Mouse (Mus musculus) neural tube, embryonic 13.5 days (tissue): ENCODE data around the gene Hmgb2. TPM values are rescaled to one million over a fixed set of nuclear protein-coding genes. Genes with fewer than 3 reads are reported as not detected.

ENCODE experiments used
- ATAC-seq: fragments of 200-750 bp; cut with Nextera tagmentation; 2 replicates; pipeline ENCODE4 v1.8.0; 2017; ENCODE audit warnings: low read depth, mild to moderate bottlenecking, moderate TSS enrichment, moderate library complexity
- H3K27ac ChIP-seq: fragments of 300-500 bp; sonication (generic); replicated peaks from 2 replicates; pipeline ENCODE4 v1.5.1; 2015; ENCODE audit warnings: moderate library complexity, mild to moderate bottlenecking, inconsistent platforms
- H3K27me3 ChIP-seq: fragments of 300-500 bp; sonication (generic); 2 replicates; pipeline ENCODE4 v1.6.1; 2015; ENCODE audit warnings: mild to moderate bottlenecking, inconsistent platforms
- H3K36me3 ChIP-seq: fragments of 300-500 bp; sonication (generic); 2 replicates; pipeline ENCODE4 v1.6.1; 2015; ENCODE audit warnings: mild to moderate bottlenecking, inconsistent platforms
- H3K4me1 ChIP-seq: fragments of 300-500 bp; sonication (generic); replicated peaks from 2 replicates; pipeline ENCODE4 v1.6.1; 2015; ENCODE audit warnings: inconsistent platforms
- H3K4me2 ChIP-seq: fragments of 300-500 bp; sonication (generic); 2 replicates; pipeline ENCODE4 v1.6.1; 2015; ENCODE audit warnings: inconsistent platforms, mild to moderate bottlenecking, moderate library complexity
- H3K4me3 ChIP-seq: fragments of 300-500 bp; sonication (generic); 2 replicates; pipeline ENCODE4 v1.5.1; 2015; ENCODE audit warnings: mild to moderate bottlenecking, inconsistent platforms
- H3K9ac ChIP-seq: fragments of 300-500 bp; sonication (generic); 2 replicates; pipeline ENCODE4 v1.6.1; 2015; ENCODE audit warnings: moderate library complexity, mild to moderate bottlenecking, inconsistent platforms
- H3K9me3 ChIP-seq: fragments of 300-500 bp; sonication (generic); 2 replicates; pipeline ENCODE4 v1.6.1; 2016; ENCODE audit warnings: inconsistent platforms
- WGBS: fragments of 180-500 bp; shearing (Covaris S2); methylation state at CpG from one replicate; pipeline ENCODE4 v1.1.7; 2015; 5-methylcytosine and 5-hydroxymethylcytosine counted together
- polyA plus RNA-seq: library from polyadenylated mRNA; unstranded; fragments of >200 nt; fragmentation: Nextera tagmentation; extraction: Ambion mirVana; gene quantifications from 2 replicates; pipeline ENCODE4 v1.2.1, GENCODE M21; 2015

Hmgb2 gene
- 85.6 and 87.2 TPM in 2 replicates for polyA plus RNA-seq

DNA sequence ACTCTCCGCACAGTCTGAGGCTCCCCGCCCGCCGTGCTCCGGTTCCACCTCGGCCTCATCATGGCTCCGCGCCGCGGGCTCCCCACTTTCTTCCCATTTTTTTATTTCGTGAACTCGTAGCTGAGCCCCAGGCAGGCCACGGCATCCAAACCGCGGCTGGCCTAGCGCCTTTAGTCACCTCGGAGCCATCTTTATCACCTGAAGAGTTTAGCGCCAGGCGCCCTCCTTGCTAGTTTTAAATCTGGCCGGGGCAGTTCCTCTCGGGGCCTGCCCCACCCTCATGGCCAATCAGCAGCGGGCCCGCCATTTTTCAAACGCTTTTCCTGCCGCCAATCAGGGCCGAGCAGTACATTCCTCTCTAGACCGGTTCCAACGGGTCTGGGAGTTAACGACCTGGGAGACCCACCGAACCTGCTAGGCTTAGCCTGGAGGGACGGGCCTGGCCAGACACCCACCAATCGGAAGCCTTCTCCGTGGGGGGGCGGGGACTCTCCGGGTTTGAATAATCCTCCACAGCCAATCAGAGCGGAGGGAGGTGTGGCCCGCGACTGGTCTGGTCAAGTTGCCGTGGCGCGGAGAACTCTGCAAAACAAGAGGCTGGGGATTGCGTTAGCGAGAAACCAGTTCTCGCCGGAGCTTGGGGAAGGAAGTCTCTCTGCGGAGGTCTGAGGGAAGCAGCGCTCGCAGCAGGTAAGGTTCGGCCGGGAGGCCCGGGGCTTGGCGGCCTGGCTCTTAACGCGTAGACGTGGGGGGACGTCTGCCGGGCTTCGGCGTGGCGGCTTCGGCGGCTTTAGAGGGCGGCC, at the start of gene Hmgb2:
TSS of gene Hmgb2 (plus strand) at position 592 of the 803 bp plus-strand sequence.
- H3K4me3 ChIP-seq, result peak within 1 kb of the TSS; percentile 82
- no peaks in the 10 kb centered on the region for H3K27me3 ChIP-seq
- peaks cover 10% of the 10 kb centered on the region for H3K4me1 ChIP-seq
- H3K36me3 ChIP-seq, result 0 out of 2 replicates have a peak, but pooled peaks cover 5% of the 10 kb centered on the region
- under 1% methylated on average over 63 of the region's 63 CpGs for WGBS
- H3K4me2 ChIP-seq, result peak within 1 kb of the TSS; percentile 95
- peak within 1 kb of the TSS; percentile 95 for H3K9ac ChIP-seq
- peak; percentile 100 for ATAC-seq
- no peaks in the 10 kb centered on the region for H3K9me3 ChIP-seq
- peak within 1 kb of the TSS; percentile 99 for H3K27ac ChIP-seq

DNA sequence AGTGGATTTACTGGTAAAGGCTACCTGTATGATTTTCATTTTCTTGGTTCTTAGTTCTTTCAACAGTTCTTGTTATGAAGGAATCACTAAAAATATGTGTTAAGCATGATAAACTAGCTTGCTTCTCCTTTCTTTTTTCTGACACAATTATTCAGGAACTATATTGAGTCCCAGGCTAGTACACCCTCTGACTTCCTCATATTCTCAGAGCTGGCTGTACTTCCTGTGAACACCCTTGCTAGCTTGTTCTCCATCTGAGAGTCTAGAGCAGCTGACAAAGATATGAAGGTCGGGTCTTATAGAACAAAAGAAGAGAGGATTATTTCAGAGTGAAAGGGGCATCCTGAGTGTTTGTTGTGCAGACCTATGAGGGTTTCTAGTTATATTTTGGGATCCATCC, 48.9 kb upstream of the Hmgb2 start:
- WGBS, result 54% methylated on average over 1 of the region's 1 CpGs

DNA sequence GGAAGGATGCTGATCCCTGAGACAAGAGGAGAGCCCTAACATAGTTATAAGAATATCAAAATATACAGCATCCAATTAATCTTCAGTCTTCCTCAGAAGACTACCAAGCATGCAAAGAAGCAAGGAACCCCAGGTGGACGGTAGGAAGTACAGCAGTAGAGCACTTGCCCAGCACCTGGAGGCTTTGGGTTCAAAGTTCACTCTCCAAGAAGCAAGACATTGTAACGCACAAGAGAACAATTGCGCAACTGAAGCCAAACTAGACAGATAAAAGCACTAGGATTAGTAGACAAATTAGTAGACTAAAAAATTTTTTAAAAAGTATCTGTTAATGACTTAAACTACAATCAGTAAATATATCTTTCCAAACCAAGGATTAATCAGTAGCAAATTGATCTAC, 48.0 kb upstream of the Hmgb2 start:
- Histone ChIP-seq H3K4me2 (no peak overlapping the region), H3K4me3 (no peak overlapping the region), H3K4me1 (no peaks in the 10 kb centered on the region), H3K9me3 (no peaks in the 10 kb centered on the region), H3K27me3 (no peaks in the 10 kb centered on the region), H3K27ac (no peak overlapping the region), H3K36me3 (no peaks in the 10 kb centered on the region), H3K9ac (no peak overlapping the region)
- no peak for ATAC-seq
- 94% methylated on average over 3 of the region's 3 CpGs for WGBS

More for the DNA sequence above, 48.9 kb upstream of the Hmgb2 start:
- ATAC-seq, result no peak
- no peak overlapping the region for H3K4me3 ChIP-seq
- H3K27ac ChIP-seq, result no peak overlapping the region
- no peak overlapping the region for H3K4me2 ChIP-seq
- H3K9ac ChIP-seq, result no peak overlapping the region
- no peaks in the 10 kb centered on the region for H3K27me3 ChIP-seq
- H3K9me3 ChIP-seq, result no peaks in the 10 kb centered on the region
- H3K4me1 ChIP-seq, result no peaks in the 10 kb centered on the region
- H3K36me3 ChIP-seq, result no peaks in the 10 kb centered on the region

DNA sequence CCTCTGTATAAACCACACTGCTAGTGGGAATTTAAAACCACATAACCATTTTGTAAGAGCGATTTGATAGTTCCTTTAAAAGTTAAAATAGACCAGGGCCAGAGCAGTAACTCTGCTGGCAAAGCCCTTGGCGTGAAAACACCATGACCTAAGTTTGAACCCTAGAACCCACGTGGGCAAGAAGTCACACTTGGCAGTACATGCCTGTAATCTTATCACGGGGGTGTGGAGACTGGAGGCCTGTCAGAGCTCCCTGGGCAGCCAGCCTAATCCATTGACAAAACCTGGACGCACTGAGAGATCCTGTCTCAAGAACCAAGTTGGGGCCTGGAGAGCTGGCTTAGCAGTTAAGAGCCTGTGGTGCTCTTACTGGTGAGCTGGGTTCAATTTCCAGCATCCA, 43.1 kb upstream of the Hmgb2 start:
- no peak overlapping the region for H3K4me2 ChIP-seq
- H3K36me3 ChIP-seq, result no peaks in the 10 kb centered on the region
- no peaks in the 10 kb centered on the region for H3K27me3 ChIP-seq
- H3K9ac ChIP-seq, result no peak overlapping the region
- H3K9me3 ChIP-seq, result no peaks in the 10 kb centered on the region
- WGBS, result 70% methylated on average over 5 of the region's 5 CpGs
- H3K27ac ChIP-seq, result no peak overlapping the region
- no peak for ATAC-seq
- no peak overlapping the region for H3K4me3 ChIP-seq
- H3K4me1 ChIP-seq, result no peaks in the 10 kb centered on the region

DNA sequence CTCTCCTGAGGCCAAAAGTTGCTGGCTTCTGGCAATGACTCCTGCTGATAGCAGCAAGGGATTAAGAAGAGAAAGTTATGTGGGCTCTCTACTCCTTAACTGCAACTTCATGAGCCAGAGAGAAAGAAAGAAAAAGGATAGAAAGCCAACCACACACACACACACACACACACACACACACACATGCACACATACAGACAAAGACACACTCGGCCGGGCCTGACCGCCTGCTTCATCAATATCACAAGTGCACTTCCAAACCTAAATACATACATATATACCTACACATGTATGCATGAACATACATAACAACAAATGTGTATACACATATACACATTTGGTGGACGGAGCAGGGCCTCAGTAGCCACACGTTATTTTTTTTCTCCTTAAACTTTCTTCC, 40.8 kb upstream of the Hmgb2 start:
- no peaks in the 10 kb centered on the region for H3K4me1 ChIP-seq
- H3K27me3 ChIP-seq, result no peaks in the 10 kb centered on the region
- H3K36me3 ChIP-seq, result no peaks in the 10 kb centered on the region
- 93% methylated on average over 5 of the region's 5 CpGs for WGBS
- no peak for ATAC-seq
- H3K27ac ChIP-seq, result no peak overlapping the region
- H3K4me3 ChIP-seq, result no peak overlapping the region
- no peak overlapping the region for H3K4me2 ChIP-seq
- no peak overlapping the region for H3K9ac ChIP-seq
- H3K9me3 ChIP-seq, result no peaks in the 10 kb centered on the region

DNA sequence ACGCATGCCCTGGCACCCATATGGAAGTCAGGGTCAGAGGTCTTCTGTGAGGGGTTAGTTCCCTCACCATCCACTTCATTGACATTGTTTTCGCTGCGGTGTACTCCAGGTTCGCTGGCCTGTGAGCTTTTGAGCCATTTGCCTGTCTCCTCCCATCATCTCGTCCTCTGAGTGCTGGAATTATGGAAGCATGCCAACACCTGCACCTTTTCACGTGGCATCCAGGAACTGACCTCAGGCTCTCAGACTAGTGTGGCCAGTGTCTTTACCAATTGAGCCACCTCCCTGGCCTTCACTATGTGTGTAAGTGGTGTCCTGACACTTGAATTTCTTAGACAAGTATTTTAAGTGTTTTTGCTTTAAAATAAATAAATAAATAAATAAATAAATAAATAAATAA, 38.0 kb upstream of the Hmgb2 start:
- no peaks in the 10 kb centered on the region for H3K9me3 ChIP-seq
- no peak for ATAC-seq
- no peaks in the 10 kb centered on the region for H3K27me3 ChIP-seq
- no peaks in the 10 kb centered on the region for H3K36me3 ChIP-seq
- no peak overlapping the region for H3K27ac ChIP-seq
- H3K9ac ChIP-seq, result no peak overlapping the region
- no peak overlapping the region for H3K4me3 ChIP-seq
- no peaks in the 10 kb centered on the region for H3K4me1 ChIP-seq
- 87% methylated on average over 6 of the region's 6 CpGs for WGBS
- H3K4me2 ChIP-seq, result no peak overlapping the region

DNA sequence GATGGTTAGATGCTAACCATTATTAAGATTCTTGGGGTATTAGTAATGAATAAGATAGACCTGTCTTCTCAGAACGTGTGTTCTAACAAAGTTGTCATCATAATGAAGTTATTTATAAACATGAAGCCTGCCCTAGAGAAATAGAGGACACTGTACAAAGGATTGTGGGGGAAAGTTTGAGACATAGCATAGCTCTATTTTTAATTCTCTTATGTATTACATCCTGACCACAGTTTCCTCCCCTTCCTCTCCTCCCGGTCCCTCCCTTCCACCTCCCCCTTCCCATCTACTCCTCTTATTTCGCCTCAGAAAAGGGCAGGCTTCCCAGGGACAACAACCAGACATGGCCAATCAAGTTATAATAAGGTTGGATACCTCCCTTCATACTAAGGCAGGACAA, 33.3 kb upstream of the Hmgb2 start:
- Histone ChIP-seq H3K36me3 (peaks cover 33% of the 10 kb centered on the region), H3K4me3 (no peak overlapping the region), H3K4me2 (no peak overlapping the region), H3K9me3 (no peaks in the 10 kb centered on the region), H3K9ac (no peak overlapping the region), H3K27me3 (no peaks in the 10 kb centered on the region), H3K4me1 (no peaks in the 10 kb centered on the region), H3K27ac (no peak overlapping the region)
- 81% methylated on average over 3 of the region's 3 CpGs for WGBS
- no peak for ATAC-seq

DNA sequence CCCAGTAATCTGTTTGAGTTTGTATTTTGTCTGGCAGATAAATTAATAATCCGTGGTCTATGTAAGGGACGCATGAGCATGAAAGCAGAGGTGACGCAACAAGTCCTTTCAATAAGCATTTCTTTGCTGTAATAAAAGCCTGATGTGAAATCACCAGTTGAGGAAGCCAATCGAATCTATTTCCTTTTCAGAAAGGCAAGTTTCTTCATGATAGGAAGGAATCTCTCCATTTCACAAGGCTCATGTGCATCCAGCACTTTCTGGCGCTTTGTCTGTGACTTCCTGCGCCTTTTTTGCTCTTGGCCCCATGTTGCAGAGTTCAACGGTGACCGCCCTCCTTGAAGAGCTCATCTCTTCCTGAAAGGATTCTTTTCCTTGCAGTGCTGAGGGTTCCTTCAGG, 32.0 kb upstream of the Hmgb2 start:
- WGBS, result 95% methylated on average over 8 of the region's 8 CpGs
- H3K9ac ChIP-seq, result no peak overlapping the region

DNA sequence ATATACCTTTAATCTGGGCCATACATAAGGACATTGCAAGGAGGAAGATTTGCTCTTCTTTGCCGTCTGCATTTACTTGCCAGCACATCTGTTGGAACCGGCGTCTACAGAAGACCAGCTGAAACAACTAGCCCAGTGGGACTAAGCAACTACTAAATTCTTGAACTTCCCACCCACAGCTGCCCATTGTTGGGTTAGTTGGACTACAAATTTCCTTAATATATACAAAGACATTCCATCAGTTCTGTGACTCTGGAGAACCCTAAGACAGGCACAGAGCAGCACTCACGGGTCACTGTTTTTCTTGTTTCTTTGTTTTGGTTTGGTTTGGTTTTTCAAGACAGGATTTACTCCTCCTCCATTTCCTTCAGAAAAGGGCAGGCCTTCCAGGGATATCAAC, 31.1 kb upstream of the Hmgb2 start:
- Histone ChIP-seq H3K27ac (no peak overlapping the region), H3K9me3 (no peaks in the 10 kb centered on the region), H3K4me1 (peaks cover 7% of the 10 kb centered on the region), H3K9ac (no peak overlapping the region), H3K36me3 (peaks cover 36% of the 10 kb centered on the region), H3K4me3 (no peak overlapping the region), H3K27me3 (no peaks in the 10 kb centered on the region), H3K4me2 (no peak overlapping the region)
- no peak for ATAC-seq
- WGBS, result 77% methylated on average over 4 of the region's 4 CpGs

More for the DNA sequence above, 32.0 kb upstream of the Hmgb2 start:
- Histone ChIP-seq H3K36me3 (peaks cover 36% of the 10 kb centered on the region), H3K4me3 (no peak overlapping the region), H3K9me3 (no peaks in the 10 kb centered on the region), H3K27ac (no peak overlapping the region), H3K4me1 (no peaks in the 10 kb centered on the region), H3K4me2 (no peak overlapping the region), H3K27me3 (no peaks in the 10 kb centered on the region)
- no peak for ATAC-seq

DNA sequence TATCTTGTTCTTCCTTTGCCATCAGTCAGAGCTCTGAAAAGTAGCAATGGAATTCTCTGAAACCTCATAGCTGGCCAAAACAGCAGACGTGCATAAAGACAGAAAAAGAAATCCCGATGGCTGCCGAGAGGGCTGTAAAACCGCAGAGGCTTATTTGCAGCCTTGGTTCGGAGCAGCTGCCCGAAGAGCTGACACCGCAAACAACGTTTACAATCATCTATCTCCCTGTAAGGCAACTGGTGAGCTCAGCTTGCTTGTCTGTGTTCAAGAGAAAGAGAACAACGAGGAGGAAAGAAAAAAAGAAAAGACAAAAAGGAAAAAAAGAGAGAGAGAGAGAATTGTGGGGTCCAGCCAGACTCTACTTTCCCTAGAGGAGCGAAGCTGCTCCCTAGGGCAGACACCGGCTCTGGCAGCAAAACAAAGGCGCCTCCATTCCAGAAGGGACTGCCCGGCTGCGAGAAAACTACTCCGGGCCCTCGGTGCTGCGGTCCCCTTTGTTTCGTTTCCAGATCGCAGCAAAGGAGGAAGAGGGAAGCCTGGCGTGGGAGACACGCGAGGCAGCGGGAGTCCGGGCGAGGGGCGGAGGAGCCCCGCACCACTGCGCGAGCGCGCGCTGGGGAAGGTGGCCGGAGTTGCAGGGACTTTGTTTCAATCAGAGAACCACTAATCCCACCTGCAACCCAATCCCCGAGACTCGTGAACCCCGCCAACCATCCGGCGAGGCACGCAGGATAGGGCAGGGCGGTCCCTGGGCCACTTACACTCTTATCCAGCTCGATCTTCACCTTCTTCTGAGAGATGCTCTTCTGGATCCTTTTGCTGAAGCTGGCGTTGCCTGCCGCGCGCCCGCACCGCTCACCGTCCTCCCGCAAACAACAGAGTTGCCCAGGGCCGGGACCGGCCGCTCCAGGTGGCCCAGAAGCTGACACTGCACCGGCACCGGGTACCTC, 24.9 kb upstream of the Hmgb2 start:
- H3K4me1 ChIP-seq, result peaks cover 17% of the 10 kb centered on the region
- H3K36me3 ChIP-seq, result peaks cover 14% of the 10 kb centered on the region
- H3K9me3 ChIP-seq, result no peaks in the 10 kb centered on the region
- peak overlapping the region; percentile 94 for H3K9ac ChIP-seq
- WGBS, result under 1% methylated on average over 54 of the region's 54 CpGs
- peak overlapping the region; percentile 74 for H3K4me2 ChIP-seq
- H3K27ac ChIP-seq, result peak overlapping the region; percentile 99
- H3K4me3 ChIP-seq, result peak overlapping the region; percentile 82
- peak; percentile 77 for ATAC-seq
- no peaks in the 10 kb centered on the region for H3K27me3 ChIP-seq

DNA sequence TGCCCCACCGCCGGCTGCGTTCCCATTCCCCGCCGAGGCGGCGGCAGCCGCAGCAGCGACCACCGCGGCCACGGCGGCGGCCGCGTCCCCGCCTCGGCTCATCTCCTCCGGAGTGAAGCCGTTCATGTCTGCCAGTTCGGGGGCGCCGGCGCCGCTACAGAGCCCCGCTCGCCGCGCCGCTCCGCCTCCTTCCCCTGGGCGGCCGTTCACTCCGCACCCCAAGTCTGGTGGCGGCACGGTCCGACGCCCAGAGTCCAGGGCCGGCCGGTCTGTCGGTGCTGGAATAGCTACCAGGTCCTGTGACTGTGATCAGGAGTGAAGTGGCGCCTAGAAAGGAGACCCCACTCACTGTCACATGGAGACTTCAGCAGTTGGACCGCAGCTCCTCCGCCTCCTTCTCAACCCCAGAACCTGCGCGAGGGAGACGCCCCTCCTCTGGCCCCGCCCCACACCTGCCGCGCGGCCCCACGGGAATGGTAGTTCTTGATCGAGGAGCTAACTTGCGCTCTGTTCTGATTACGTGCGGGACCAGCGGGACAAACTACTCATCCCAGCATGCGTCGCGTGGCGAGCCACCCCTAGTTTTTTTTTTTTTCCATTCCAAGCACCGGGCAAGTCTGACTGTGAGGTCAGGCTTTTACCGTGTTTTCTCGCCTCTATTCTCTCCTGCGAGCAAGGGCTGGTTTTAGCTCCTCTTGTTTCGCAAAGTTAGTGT, 24.1 kb upstream of the Hmgb2 start, which contains the start of gene Sap30:
TSS of gene Sap30 (minus strand) at position 420 of the 715 bp plus-strand sequence.
- peak within 1 kb of the TSS; percentile 74 for H3K4me2 ChIP-seq
- H3K4me1 ChIP-seq, result peaks cover 17% of the 10 kb centered on the region
- peak within 1 kb of the TSS; percentile 99 for H3K27ac ChIP-seq
- under 1% methylated on average over 66 of the region's 66 CpGs for WGBS
- H3K4me3 ChIP-seq, result peak within 1 kb of the TSS; percentile 82
- H3K36me3 ChIP-seq, result peaks cover 7% of the 10 kb centered on the region
- no peaks in the 10 kb centered on the region for H3K9me3 ChIP-seq
- no peaks in the 10 kb centered on the region for H3K27me3 ChIP-seq
- ATAC-seq, result peak; percentile 97
- H3K9ac ChIP-seq, result peak within 1 kb of the TSS; percentile 94
